ENCODE assay signal across 9 mouse cellular contexts in genomic region chr6:125097951-125098350, GRCm38 (mm10). TPM values are rescaled to one million over a fixed set of nuclear protein-coding genes. Genes with fewer than 3 reads are reported as not detected.
A peak's percentile ranks its signal among the peaks of the same experiment; 100 is the strongest.
DNase-seq lines count a peak whose midpoint lies in the region; ATAC-seq and TF ChIP-seq lines count a peak whose summit lies in the region.
"Had no signal": no experiment of that assay in that cellular context is flagged by ENCODE, and none has a peak within 500 bp of the region (broad histone marks: within the 10 kb centered on the region; RNA-seq: fewer than 3 reads in every experiment).

No protein-coding gene starts in this region.

- no peaks in the 10 kb centered on the region for H3K9me3 ChIP-seq in heart, embryonic 15.5 days (replicated peaks)
- H3K9me3 ChIP-seq in hindbrain, embryonic 10.5 days = no peaks in the 10 kb centered on the region
- H3K9me3 ChIP-seq in midbrain, embryonic 10.5 days (replicated peaks) = no peaks in the 10 kb centered on the region

- peaks cover 39% of the 10 kb centered on the region for H3K4me1 ChIP-seq in heart, embryonic 15.5 days (replicated peaks)
- peaks cover 2% of the 10 kb centered on the region; the same call in 1 of the 2 replicates for H3K4me1 ChIP-seq in bone marrow, adult 2 months (ENCODE audit: control insufficient read depth, insufficient read depth, low read length)
- peaks cover 63% of the 10 kb centered on the region for H3K4me1 ChIP-seq in hindbrain, embryonic 10.5 days (replicated peaks)
- peaks cover 51% of the 10 kb centered on the region for H3K4me1 ChIP-seq in midbrain, embryonic 10.5 days

- no peak for DNase-seq in heart, postnatal 4 days
- no peak for DNase-seq in hindbrain, embryonic 10.5 days (ENCODE audit: low spot score)
- no peak for DNase-seq in midbrain, embryonic 10.5 days (ENCODE audit: low spot score)
- DNase-seq in embryo, embryonic 10 days (ENCODE audit: low spot score) = no peak

- H3K27ac ChIP-seq in heart, embryonic 15.5 days = peak overlapping the region; percentile 94
- H3K27ac ChIP-seq in bone marrow, adult 2 months (ENCODE audit: control insufficient read depth, insufficient read depth, low read depth, low read length, poor library complexity) = no peak overlapping the region
- peak overlapping the region; percentile 98 for H3K27ac ChIP-seq in hindbrain, embryonic 10.5 days
- peak overlapping the region; percentile 97 for H3K27ac ChIP-seq in midbrain, embryonic 10.5 days (replicated peaks)

- H3K4me3 ChIP-seq in heart, embryonic 15.5 days = peak overlapping the region; percentile 80
- peak overlapping the region; percentile 52 for H3K4me3 ChIP-seq in bone marrow, adult 2 months (replicated peaks; ENCODE audit: control insufficient read depth, low read depth, low read length)
- H3K4me3 ChIP-seq in hindbrain, embryonic 10.5 days = peak overlapping the region; percentile 100
- peak overlapping the region; percentile 80 for H3K4me3 ChIP-seq in midbrain, embryonic 10.5 days

- no peaks in the 10 kb centered on the region for H3K27me3 ChIP-seq in heart, embryonic 15.5 days
- H3K27me3 ChIP-seq in hindbrain, embryonic 10.5 days (ENCODE audit: insufficient read depth, poor library complexity, severe bottlenecking) = no peaks in the 10 kb centered on the region
- no peaks in the 10 kb centered on the region for H3K27me3 ChIP-seq in midbrain, embryonic 10.5 days (ENCODE audit: low read depth, poor library complexity, severe bottlenecking)

- H3K36me3 ChIP-seq in heart, embryonic 15.5 days = peaks cover 29% of the 10 kb centered on the region
- peaks cover 57% of the 10 kb centered on the region for H3K36me3 ChIP-seq in hindbrain, embryonic 10.5 days
- peaks cover 56% of the 10 kb centered on the region for H3K36me3 ChIP-seq in midbrain, embryonic 10.5 days

- WGBS in heart, embryonic 15.5 days = 25% methylated on average over 8 of the region's 8 CpGs
- 29% methylated on average over 8 of the region's 8 CpGs for WGBS in bone marrow, adult 2 months
- 66% methylated on average over 8 of the region's 8 CpGs for WGBS in hindbrain, embryonic 10.5 days
- WGBS in midbrain, embryonic 10.5 days = 63% methylated on average over 8 of the region's 8 CpGs

- no peak for ATAC-seq in heart, embryonic 15.5 days (replicated peaks; ENCODE audit: insufficient number of reproducible peaks, insufficient read depth, low FRiP score, low read depth)
- no peak for ATAC-seq in erythroid progenitor cell, adult 5-6 weeks (replicated peaks; ENCODE audit: low FRiP score, poor library complexity, severe bottlenecking)
- no peak for ATAC-seq in granulocyte monocyte progenitor cell, adult 5-6 weeks (replicated peaks; ENCODE audit: poor library complexity, severe bottlenecking)

- TF ChIP-seq POLR2A in bone marrow, adult 2 months (IDR thresholded peaks at IDR 0.05; ENCODE audit: borderline replicate concordance, control insufficient read depth, low read depth, low read length) = no peak

- peak overlapping the region; percentile 93 for H3K9ac ChIP-seq in heart, embryonic 15.5 days

- peak overlapping the region; percentile 89 for H3K4me2 ChIP-seq in heart, embryonic 15.5 days

- no peak for TF ChIP-seq CTCF in bone marrow, adult 2 months (IDR thresholded peaks at IDR 0.05; ENCODE audit: control insufficient read depth, insufficient read depth, low read length)

RNA-seq across cellular contexts. Expression of gene Chd4, which starts 2.2 kb away (rescaled TPM):
- polyA plus RNA-seq in heart, embryonic 15.5 days (2015; fragmentation: Nextera tagmentation; extraction: Ambion mirVana) = 61.1 and 63.4 TPM in 2 replicates
- 100 to 1,000 TPM; 202 to 210 TPM for total RNA-seq in heart, postnatal 4 days (2021)
- 66.8 and 106 TPM in 2 replicates for polyA plus RNA-seq in bone marrow, adult 2 months (2011; ENCODE audit: insufficient read depth, insufficient read length, low replicate concordance, missing spikeins)
- 95.7 and 97.6 TPM in 2 replicates for polyA plus RNA-seq in hindbrain, embryonic 10.5 days (2016; fragmentation: Nextera tagmentation; extraction: Ambion mirVana)
- polyA plus RNA-seq in midbrain, embryonic 10.5 days (2016; fragmentation: Nextera tagmentation; extraction: Ambion mirVana) = 90.7 and 103 TPM in 2 replicates
- 49.0 and 64.2 TPM in 2 replicates for total RNA-seq in erythroid progenitor cell, adult 5-6 weeks (2015; ENCODE audit: low replicate concordance)
- 176 and 220 TPM in 2 replicates for total RNA-seq in erythroid progenitor cell, adult 5-6 weeks (2017; ENCODE audit: low replicate concordance)
- total RNA-seq in granulocyte monocyte progenitor cell, adult 5-6 weeks (2014; fragmentation: Nextera tagmentation) = 136 and 161 TPM in 2 replicates
- total RNA-seq in granulocyte monocyte progenitor cell, adult 5-6 weeks (2017) = 246 and 373 TPM in 2 replicates

RNA-seq across cellular contexts. Expression of gene Lpar5, which starts 30.2 kb away (rescaled TPM):
- 0.35 and 0.90 TPM in 2 replicates for polyA plus RNA-seq in heart, embryonic 15.5 days (2015; fragmentation: Nextera tagmentation; extraction: Ambion mirVana)
- not detected for total RNA-seq in heart, postnatal 4 days (2021)
- not detected in 2 replicates for polyA plus RNA-seq in bone marrow, adult 2 months (2011; ENCODE audit: insufficient read depth, insufficient read length, low replicate concordance, missing spikeins)
- polyA plus RNA-seq in hindbrain, embryonic 10.5 days (2016; fragmentation: Nextera tagmentation; extraction: Ambion mirVana) = 0.10 TPM in 1 of 2 replicates, not detected in the other
- polyA plus RNA-seq in midbrain, embryonic 10.5 days (2016; fragmentation: Nextera tagmentation; extraction: Ambion mirVana) = 0.16 and 0.19 TPM in 2 replicates
- 3.6 and 10.9 TPM in 2 replicates for total RNA-seq in erythroid progenitor cell, adult 5-6 weeks (2015; ENCODE audit: low replicate concordance)
- total RNA-seq in erythroid progenitor cell, adult 5-6 weeks (2017; ENCODE audit: low replicate concordance) = not detected in 2 replicates
- total RNA-seq in granulocyte monocyte progenitor cell, adult 5-6 weeks (2014; fragmentation: Nextera tagmentation) = 8.7 and 13.4 TPM in 2 replicates
- 2.7 and 5.2 TPM in 2 replicates for total RNA-seq in granulocyte monocyte progenitor cell, adult 5-6 weeks (2017)
- total RNA-seq: gastrocnemius, adult 18-20 months had no signal

RNA-seq across cellular contexts. Expression of gene Nop2, which starts 33.8 kb away (rescaled TPM):
- 35.0 and 43.6 TPM in 2 replicates for polyA plus RNA-seq in heart, embryonic 15.5 days (2015; fragmentation: Nextera tagmentation; extraction: Ambion mirVana)
- total RNA-seq in heart, postnatal 4 days (2021) = 10 to 100 TPM; 24.4 to 25.3 TPM
- 12.5 and 25.7 TPM in 2 replicates for polyA plus RNA-seq in bone marrow, adult 2 months (2011; ENCODE audit: insufficient read depth, insufficient read length, low replicate concordance, missing spikeins)
- polyA plus RNA-seq in hindbrain, embryonic 10.5 days (2016; fragmentation: Nextera tagmentation; extraction: Ambion mirVana) = 67.6 and 83.8 TPM in 2 replicates
- polyA plus RNA-seq in midbrain, embryonic 10.5 days (2016; fragmentation: Nextera tagmentation; extraction: Ambion mirVana) = 72.6 and 86.4 TPM in 2 replicates
- 6.7 and 17.3 TPM in 2 replicates for total RNA-seq in erythroid progenitor cell, adult 5-6 weeks (2015; ENCODE audit: low replicate concordance)
- total RNA-seq in erythroid progenitor cell, adult 5-6 weeks (2017; ENCODE audit: low replicate concordance) = 5.7 and 8.9 TPM in 2 replicates
- total RNA-seq in granulocyte monocyte progenitor cell, adult 5-6 weeks (2014; fragmentation: Nextera tagmentation) = 65.6 and 82.8 TPM in 2 replicates
- 79.2 and 82.4 TPM in 2 replicates for total RNA-seq in granulocyte monocyte progenitor cell, adult 5-6 weeks (2017)

RNA-seq across cellular contexts. Expression of gene Iffo1, which starts 47.1 kb away (rescaled TPM):
- 9.7 and 13.4 TPM in 2 replicates for polyA plus RNA-seq in heart, embryonic 15.5 days (2015; fragmentation: Nextera tagmentation; extraction: Ambion mirVana)
- 10 to 100 TPM; 18.0 to 18.6 TPM for total RNA-seq in heart, postnatal 4 days (2021)
- polyA plus RNA-seq in bone marrow, adult 2 months (2011; ENCODE audit: insufficient read depth, insufficient read length, low replicate concordance, missing spikeins) = 21.0 and 39.0 TPM in 2 replicates
- polyA plus RNA-seq in hindbrain, embryonic 10.5 days (2016; fragmentation: Nextera tagmentation; extraction: Ambion mirVana) = 12.5 and 18.3 TPM in 2 replicates
- polyA plus RNA-seq in midbrain, embryonic 10.5 days (2016; fragmentation: Nextera tagmentation; extraction: Ambion mirVana) = 12.7 and 15.1 TPM in 2 replicates
- 5.9 and 11.5 TPM in 2 replicates for total RNA-seq in erythroid progenitor cell, adult 5-6 weeks (2015; ENCODE audit: low replicate concordance)
- total RNA-seq in erythroid progenitor cell, adult 5-6 weeks (2017; ENCODE audit: low replicate concordance) = 9.7 and 15.7 TPM in 2 replicates
- 26.4 and 37.4 TPM in 2 replicates for total RNA-seq in granulocyte monocyte progenitor cell, adult 5-6 weeks (2014; fragmentation: Nextera tagmentation)
- 11.8 and 14.0 TPM in 2 replicates for total RNA-seq in granulocyte monocyte progenitor cell, adult 5-6 weeks (2017)

RNA-seq across cellular contexts. Expression of gene Acrbp, which starts 48.5 kb away (rescaled TPM):
- polyA plus RNA-seq in heart, embryonic 15.5 days (2015; fragmentation: Nextera tagmentation; extraction: Ambion mirVana) = 5.2 and 7.1 TPM in 2 replicates
- 1 to 10 TPM; 1.7 to 3.2 TPM for total RNA-seq in heart, postnatal 4 days (2021)
- 24.3 and 45.9 TPM in 2 replicates for polyA plus RNA-seq in bone marrow, adult 2 months (2011; ENCODE audit: insufficient read depth, insufficient read length, low replicate concordance, missing spikeins)
- polyA plus RNA-seq in hindbrain, embryonic 10.5 days (2016; fragmentation: Nextera tagmentation; extraction: Ambion mirVana) = 13.1 and 15.5 TPM in 2 replicates
- polyA plus RNA-seq in midbrain, embryonic 10.5 days (2016; fragmentation: Nextera tagmentation; extraction: Ambion mirVana) = 10.1 and 14.2 TPM in 2 replicates
- 4.3 and 9.6 TPM in 2 replicates for total RNA-seq in erythroid progenitor cell, adult 5-6 weeks (2015; ENCODE audit: low replicate concordance)
- total RNA-seq in erythroid progenitor cell, adult 5-6 weeks (2017; ENCODE audit: low replicate concordance) = 0.68 and 9.4 TPM in 2 replicates
- total RNA-seq in granulocyte monocyte progenitor cell, adult 5-6 weeks (2014; fragmentation: Nextera tagmentation) = 10.6 and 17.5 TPM in 2 replicates
- total RNA-seq in granulocyte monocyte progenitor cell, adult 5-6 weeks (2017) = 1.3 and 3.9 TPM in 2 replicates
